Mouse (Mus musculus) thymus, adult 2 months (tissue): ENCODE measurements around the gene Zic5.

Experiments
- CTCF ChIP-seq: fragments of 200-500 bp; IDR thresholded peaks from 2 replicates; pipeline ENCODE4 v1.5.1; 2012; ENCODE audit warnings: mild to moderate bottlenecking, control low read depth, low read length, moderate library complexity, borderline replicate concordance; ENCODE audit not compliant: control insufficient read depth, poor library complexity, insufficient read depth; ENCODE audit errors: extremely low read depth
- POLR2A ChIP-seq: fragments of 200-500 bp; IDR thresholded peaks from 2 replicates; pipeline ENCODE4 v1.6.1; 2012; ENCODE audit warnings: mild to moderate bottlenecking, low read length, control low read depth, moderate library complexity; ENCODE audit not compliant: control insufficient read depth, poor library complexity, insufficient read depth; ENCODE audit errors: extremely low read depth

DNA sequence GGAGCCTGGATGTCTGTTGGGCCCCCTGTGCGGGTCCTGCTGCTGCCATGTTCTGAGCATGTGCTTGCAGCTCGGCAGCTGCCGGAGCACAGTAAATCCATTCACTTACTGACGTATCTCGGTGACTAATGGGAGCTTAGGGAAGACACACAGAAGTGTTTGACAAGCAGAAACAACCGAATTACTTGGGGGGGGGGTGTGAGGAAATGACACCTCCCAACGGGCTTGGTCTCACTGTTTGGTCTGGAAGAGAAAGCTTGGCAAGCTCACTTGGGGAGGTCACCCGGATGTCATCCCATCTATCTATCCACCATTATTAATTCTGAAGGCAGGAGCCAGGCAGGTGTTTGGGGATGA lies 38.3 kb downstream of the Zic5 start:
- TF ChIP-seq CTCF: no peak
- no peak for TF ChIP-seq POLR2A
